Mouse (Mus musculus) cerebellum, adult 11-12 months (tissue): Measurements from ENCODE around the gene Mansc1.
"Not testable (repeated sequence)": the region's sequence is repeated elsewhere in the genome, so short reads cannot be mapped to it uniquely, and the experiment has no call there.

ENCODE experiments used
- DNase-seq: peaks from one replicate; pipeline ENCODE4 v3.0.0; 2022

Mansc1 gene

DNA sequence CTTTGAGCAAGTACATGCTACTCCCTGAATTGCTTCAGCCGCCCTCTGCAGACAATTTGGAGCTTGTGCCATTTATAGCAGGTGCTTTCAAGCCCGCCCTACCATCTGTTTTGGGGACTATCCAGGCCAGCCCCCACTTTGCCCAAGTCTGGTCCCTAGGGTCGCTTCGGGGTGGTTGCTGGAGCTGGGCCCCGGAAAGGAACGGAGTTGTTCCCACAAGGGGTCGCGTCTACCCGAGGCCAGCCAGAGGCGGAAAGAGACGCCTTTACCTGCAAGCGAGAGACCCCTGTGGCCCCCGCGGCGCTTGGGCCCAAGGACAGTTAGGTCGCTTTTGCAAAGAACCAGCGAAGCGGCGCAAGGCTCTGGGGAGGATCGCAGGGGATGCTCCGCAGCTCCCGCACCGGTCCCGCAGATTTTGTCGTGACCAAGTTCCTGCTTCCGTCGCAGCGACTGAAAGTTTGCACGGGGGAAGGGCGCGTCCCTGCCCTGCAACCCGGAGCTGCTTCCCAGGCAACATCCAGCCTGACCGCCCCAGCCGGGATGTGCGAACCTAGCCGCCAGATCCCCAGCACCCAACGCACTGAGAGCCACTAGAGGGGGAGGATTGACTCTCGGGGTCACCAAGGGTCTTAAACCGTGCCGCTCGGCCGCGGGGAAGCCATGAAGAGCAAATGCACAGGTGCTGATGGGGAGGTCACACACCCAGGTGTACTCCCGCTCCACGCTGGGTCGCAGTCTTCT is at the start of gene Mansc1:
Mansc1 (minus strand) TSS at position 542 of the 741 bp plus-strand sequence.
- peak; percentile 72 for DNase-seq

GRCm38 (mm10) chr6:134679330-134679729 is 47.0 kb upstream of the Mansc1 start:
- DNase-seq = not testable (repeated sequence)

DNA sequence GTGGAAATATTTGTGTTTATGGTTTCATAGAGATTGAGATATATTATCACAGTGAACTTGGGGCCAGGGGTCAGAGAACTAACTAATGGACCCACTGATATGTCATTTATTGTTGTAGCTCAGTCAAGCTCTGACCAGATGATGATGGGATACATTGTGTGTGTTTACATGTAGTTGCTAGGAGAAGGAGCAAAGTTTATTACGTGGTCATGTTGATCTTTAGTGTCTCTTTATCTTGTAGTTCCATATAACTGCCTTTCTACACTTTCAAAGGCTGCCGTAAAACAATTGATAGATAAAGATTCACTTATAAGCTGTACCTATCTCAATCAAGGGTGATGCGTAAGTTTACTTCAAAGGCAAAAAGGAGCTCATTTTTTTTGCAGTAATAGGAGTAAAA is 45.7 kb upstream of the Mansc1 start:
- DNase-seq = no peak

DNA sequence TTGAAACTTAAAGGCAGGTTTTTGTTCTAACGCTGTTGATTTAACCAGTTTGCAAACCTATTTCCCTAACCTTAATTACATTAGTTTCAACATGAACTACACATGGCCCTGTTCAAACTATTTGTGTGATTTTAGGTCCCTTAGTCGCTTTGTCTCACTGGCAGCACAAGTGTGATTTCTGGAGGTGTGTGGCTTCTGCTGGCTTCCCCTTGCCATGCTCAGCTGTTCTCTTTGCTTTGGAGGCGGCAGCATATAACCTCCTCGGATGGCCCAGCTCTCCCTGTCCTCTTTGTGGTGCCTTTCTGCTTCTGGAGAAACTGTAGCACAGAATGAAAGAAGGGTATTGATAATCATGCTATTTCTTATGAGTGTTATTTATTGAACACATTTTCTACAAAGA is 45.2 kb upstream of the Mansc1 start:
- DNase-seq = no peak

DNA sequence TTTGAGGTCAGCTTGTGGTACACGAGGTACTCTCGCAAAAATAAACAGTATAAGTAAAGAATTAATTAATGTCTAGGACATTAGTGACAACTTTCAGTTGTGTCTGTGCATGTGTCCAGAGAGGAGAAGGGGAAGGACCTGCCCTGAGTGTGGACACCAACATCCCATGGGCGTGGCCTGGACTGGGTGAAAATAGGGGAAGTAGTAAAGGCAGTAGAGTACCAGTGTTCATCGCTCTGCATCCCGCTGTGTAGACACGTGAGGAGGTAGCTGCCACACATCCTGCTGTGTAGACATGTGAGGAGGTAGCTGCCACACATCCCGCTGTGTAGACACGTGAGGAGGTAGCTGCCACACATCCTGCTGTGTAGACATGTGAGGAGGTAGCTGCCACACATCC is 41.4 kb upstream of the Mansc1 start:
- not testable (repeated sequence) for DNase-seq

DNA sequence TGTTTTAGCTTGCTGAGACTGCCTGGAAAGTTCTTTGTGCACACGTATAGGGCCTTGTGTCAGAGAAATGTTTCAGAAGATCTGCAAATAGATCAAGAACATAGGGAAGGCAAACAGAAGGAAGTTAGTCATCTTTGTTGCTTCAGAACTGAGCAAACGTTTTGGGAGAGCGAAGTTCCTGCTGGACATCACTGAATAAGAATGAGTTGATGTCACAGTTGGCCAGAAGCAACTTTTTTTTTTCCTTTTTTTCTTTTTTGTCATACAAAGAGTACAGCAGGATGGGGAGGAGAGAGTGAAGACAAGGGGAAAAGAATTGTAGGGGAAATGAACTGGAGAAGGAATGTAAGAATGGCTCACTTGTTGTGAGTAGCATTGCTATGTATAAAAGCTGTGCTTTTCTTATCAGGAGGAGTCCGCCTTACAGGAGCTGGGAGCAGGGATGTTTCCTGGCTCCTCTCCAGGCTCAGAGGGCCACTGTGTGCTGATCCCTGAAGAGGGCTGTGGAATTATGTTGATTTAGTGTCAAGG is 38.7 kb upstream of the Mansc1 start:
- DNase-seq = no peak

GRCm38 (mm10) chr6:134669179-134669865 is 37.0 kb upstream of the Mansc1 start:
- DNase-seq = no peak

DNA sequence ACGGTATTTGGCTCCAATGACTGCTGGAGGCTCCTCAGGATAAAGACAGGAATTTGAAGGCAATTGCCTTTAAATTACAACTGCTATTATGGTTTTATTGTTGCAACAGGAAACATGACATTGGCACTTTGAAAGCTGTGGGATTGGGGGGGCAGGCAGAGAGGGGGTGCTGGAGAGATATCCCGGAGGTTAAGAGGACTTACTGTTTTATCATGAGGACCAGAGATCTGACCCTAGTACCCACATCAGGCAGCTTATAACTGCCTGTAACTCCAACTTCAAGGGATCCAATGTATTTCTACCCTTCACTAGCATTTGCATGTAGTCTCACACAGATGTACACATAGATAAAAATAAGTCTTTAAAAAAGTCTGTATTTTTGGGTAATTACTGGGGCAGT is 36.2 kb upstream of the Mansc1 start:
- no peak for DNase-seq

- DNase-seq = no peak
Measured at GRCm38 (mm10) chr6:134665817-134666216, 33.5 kb upstream of the Mansc1 start.

GRCm38 (mm10) chr6:134664573-134664972 is 32.3 kb upstream of the Mansc1 start:
- DNase-seq = no peak

DNA sequence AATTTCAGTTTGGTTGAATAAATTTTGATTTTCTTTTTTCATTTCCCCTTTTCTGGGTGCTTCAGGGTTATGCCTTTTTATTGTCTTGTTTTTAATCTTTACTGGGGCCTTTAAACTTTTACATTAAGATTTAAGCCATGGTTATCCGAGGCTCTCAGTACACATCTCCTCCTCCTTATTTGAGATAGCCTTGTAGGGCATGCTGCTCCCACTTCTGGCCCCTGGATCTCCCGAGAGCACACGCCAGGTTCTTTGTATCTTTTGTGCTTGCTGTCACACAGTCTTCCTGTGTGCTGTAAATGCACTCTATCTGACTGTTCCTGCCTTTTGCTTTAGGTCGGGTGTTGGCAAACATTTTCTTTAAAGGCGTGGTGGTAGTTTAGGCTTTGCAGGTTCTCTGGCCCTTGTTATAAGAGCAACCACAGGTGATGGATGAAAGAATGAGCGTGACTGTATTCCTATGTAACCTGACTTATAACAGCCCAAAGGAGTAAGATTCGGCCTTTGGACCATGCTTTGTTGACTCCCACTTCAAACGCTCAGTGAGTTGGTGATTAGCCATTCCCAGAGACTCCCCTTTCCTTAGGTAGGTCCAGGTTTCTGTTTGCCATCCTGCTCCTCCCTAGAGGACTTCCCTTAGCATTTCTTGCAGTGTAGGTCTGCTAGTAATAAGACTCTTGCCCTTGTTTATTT is 28.6 kb upstream of the Mansc1 start:
- no peak for DNase-seq

DNA sequence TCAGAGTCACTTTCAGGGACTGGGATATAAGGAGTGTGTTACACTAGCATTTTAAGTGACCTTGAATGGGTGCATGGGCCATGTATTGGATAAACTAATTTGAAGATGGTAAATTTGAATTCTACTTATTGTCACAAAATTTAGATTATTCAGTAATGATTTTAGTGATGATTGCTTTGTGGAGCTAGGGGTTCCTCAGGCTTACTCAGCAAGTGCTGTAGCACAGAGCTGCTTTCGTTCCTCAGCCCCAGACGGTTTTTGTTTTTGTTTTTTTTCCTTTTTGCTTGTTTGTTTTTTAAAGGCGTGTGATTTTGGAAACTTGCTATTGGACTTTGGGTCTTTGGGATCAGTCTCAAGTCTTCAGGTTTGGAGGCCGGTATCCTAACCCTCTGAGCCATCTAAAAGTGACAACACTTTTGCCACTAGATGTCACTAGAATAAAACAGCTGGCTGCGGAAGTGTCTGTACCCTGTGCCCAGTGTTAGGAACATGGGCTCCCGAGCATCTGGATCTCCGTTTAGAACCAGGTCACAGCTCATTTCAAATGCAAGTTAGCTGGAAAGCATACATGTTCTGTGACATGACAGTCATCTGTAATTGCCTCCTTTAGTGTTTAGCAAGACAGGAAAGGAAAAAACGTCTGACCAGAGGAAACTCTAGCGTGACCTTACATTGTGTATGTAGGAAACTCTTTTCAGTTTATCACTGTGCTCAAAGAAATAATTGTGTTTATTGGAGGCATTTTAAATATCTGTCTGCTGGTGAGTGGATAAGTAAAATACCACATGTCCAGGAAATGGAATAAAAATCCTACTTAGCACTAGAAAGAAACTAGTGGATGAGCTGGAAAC is 27.0 kb upstream of the Mansc1 start:
- DNase-seq = peak; percentile 32

DNA sequence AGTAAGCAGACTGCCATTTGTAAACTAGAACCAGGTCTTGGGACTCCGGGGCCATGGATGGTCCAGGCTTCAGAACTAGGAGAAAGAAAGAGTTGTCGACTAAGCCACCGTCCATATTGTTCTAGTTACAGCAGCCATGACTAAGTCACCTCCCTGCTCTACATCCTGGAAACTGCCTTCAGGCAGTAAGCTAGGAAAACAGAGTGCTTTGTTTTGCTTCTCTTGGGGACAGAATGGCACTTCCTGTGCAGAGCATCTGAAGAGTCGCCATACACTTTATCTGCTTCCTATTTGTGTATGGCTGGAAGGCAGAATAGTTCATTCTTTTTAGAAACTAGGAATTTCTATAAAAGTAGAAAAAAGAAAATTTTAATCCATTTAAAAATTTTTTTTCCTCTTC is 24.2 kb upstream of the Mansc1 start:
- DNase-seq = no peak

DNA sequence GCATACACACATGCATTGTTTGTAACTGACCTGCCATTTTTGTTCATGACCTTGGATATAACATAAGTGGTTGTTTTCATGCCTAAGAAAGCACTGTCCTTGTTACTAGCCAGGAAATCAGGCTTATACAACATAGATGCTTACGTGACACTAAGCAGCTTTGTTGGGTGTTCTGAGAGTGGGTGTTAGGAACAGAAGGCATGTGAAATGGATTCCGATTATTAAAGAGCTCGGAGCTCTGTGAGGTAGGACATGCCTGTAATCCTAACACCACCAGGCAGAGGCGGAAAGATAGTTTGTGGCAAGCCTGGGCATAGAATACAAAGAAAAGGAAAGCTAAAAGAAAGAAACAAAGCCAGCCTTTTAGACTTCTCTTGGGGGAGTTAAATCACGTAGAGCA is 16.1 kb upstream of the Mansc1 start:
- DNase-seq = no peak

DNA sequence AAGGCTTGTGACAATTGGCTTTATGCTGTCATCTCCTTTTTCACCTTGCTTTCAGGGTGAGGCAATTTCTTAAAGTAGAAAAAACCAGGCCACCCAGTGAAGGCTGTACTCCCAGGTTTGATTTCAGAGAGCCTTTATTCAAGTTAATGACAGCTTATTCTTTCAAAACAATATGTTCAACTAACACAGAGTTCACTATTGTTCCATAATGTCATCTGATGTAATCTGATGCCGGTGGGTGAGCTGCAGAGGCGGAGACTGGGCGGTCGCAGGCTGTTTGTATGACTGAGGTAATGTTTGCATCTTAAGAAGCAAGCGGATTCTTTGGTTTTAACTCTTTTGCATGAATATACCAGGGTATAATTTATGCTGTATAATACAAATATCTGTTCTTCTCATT is 15.3 kb upstream of the Mansc1 start:
- DNase-seq = no peak

- no peak for DNase-seq
Measured at GRCm38 (mm10) chr6:134646835-134647234, 14.5 kb upstream of the Mansc1 start.

- DNase-seq = no peak
Measured at GRCm38 (mm10) chr6:134643296-134643695, 11.0 kb upstream of the Mansc1 start.

DNA sequence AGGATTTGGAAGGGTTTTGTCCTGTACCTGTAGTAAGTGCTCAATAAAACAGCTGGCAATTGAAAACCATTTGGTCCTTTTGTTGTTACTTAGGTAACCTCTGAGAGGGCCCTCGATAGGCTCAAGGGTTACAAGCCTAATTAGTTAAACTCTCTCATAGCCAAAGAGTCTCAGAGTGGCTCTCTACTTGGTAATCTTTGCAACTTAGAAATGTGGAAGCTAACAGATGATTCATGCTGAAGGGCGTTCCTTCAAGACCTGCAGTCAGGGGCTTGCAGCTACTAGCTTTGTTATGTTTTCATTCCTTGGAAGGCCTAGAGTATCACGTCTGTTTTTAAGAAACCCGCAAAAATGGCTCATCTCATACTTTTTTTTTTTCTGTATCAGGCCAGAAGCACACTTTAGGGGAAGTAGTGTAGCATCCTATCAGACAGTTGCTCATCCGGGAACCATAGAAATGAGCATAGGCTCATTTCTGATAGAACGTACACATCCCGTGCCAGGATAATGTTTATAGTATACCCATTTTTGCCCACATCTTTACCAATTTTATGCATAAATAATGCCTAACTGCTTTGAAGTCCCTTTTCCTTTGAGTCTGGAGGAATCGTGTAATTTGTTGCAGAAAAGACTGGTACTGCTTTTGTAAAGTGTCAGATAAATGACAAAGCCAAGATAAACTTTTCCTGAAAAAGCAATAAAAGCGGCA is 9.6 kb upstream of the Mansc1 start:
- DNase-seq = no peak

DNA sequence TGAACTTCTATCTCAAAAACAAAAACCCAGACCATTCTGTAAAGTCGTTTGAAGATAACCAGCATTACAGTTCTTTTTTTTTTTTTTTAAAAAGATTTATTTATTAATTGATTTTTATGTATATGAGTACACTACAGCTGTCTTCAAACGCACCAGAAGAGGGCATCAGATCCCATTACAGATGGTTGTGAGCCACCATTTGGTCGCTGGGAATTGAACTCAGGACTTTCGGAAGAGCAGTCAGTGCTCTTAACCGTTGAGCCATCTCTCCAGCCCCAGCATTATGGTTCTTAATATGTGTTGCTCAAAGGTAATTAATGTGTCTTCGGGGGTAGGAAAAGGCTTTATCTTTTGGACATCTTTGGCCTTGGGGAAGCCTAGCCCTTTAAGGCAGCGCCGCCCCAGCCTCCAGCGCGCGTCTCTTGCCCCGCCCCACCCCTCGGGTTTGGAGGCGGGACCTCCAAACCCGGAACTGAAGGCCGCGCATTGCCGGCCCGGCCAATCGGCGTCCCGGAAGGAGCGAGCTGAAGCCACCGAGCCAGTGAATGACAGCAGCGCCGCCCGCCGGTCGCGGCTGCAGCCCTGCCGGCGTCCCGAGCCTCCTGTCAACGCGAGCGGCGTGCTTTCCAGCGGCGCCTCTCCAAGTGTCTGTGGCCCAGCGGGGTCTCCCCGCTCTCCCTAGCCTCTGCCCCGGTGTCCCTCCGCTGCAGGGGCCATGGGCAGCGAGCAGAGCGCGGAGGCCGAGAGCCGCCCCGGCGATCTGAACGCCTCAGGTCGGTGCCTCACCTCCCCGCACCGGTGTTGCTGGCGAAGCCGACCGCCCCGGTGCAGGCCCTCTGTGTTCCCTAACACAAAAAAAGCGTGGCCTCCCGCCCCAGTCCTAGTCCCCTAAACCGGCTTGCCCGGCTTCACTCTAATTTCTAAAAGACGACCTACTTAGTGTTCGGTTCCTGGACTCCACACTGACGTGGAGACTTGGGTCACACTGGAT is 8.5 kb upstream of the Mansc1 start:
- DNase-seq = peak; percentile 92

DNA sequence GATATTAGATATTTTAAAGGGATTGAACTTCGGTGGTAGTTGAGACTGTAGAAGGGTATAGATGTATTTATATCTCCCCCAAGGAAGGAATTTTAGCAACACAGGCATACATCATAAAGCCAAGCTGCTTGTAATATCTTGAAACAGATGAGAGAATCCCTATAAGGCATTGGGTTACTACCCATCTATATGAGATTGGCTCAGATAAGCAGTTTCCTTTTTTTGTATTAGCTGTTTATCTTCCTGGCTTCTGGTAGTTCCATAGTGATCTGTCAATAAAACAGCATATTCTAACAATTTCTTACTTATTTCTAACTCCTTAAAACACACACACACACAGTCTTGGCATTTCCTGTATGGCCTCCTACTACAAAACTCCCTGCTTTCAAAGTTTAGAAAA is 7.6 kb upstream of the Mansc1 start:
- DNase-seq = no peak

GRCm38 (mm10) chr6:134639210-134639609 is 6.9 kb upstream of the Mansc1 start, which contains the start of gene Borcs5:
TSS of gene Borcs5 (plus strand) at chr6:134639510.
- DNase-seq = no peak
